In the genomic region with DNA sequence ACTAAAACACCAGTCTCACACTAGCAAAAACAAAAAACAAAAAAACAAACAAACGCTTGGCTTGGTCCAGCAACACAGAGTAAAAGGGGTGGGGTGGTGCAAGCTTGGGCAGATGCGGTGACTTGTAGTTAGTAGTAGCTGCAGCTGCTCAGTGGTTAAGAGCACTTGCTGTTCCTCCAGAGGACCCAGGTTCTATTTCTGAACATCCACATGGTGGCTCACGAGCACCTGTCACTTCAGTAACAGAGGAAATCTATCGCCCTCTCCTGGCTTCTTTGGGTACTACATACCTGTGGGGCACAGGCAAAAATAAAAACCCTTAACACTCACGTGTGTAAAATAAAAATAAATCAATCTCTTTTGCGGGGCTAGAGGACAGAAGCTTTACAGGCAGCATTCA, we compare ENCODE assay signal across 9 mouse cellular contexts. TPM values are rescaled to one million over a fixed set of nuclear protein-coding genes. Genes with fewer than 3 reads are reported as not detected.
A peak's percentile ranks its signal among the peaks of the same experiment; 100 is the strongest.
DNase-seq lines count a peak whose midpoint lies in the region; ATAC-seq lines count a peak whose summit lies in the region.
"Had no signal": no experiment of that assay in that cellular context is flagged by ENCODE, and none has a peak within 500 bp of the region (broad histone marks: within the 10 kb centered on the region; RNA-seq: fewer than 3 reads in every experiment).

No protein-coding gene starts in this region.

- peaks cover 4% of the 10 kb centered on the region; the same call in 1 of the 2 replicates for H3K36me3 ChIP-seq in liver, embryonic 12.5 days

- H3K9me3 ChIP-seq in liver, embryonic 12.5 days (replicated peaks), result no peaks in the 10 kb centered on the region

- peak; percentile 37 for DNase-seq in liver
- DNase-seq in MEL-GATA-1-ER (ENCODE audit: extremely low read depth, low read depth), result peak; percentile 60
- peak; percentile 47 for DNase-seq in c-Kit-positive CD71-positive TER-119-positive erythroid progenitor cells, embryonic 14.5 days (ENCODE audit: low spot score)
- DNase-seq in left cerebral cortex, postnatal 4 days, result peak; percentile 52
- peak; percentile 43 to 57 for DNase-seq in right cerebral cortex, adult 2 months (ENCODE audit: low spot score in 2 of 2)

- H3K9ac ChIP-seq in liver, embryonic 12.5 days, result no peak overlapping the region

- no peaks in the 10 kb centered on the region for H3K4me1 ChIP-seq in liver, embryonic 12.5 days

- WGBS in liver, embryonic 12.5 days (ENCODE audit: insufficient replicate concordance), result 37% methylated on average over 6 of the region's 6 CpGs

- H3K4me3 ChIP-seq in liver, embryonic 12.5 days, result no peak overlapping the region

- no peaks in the 10 kb centered on the region for H3K27me3 ChIP-seq in liver, embryonic 12.5 days (replicated peaks)

- intact Hi-C loops in left cerebral cortex, postnatal 4 days (cut with DNase I), result no loop called here

- no peak for ATAC-seq in liver, embryonic 12.5 days
- ATAC-seq in hematopoietic stem cell, adult 5-6 weeks (replicated peaks in 1 of 2; ENCODE audit: insufficient read depth in 1 of 2, low FRiP score in 2 of 2, low TSS enrichment in 1 of 2, low read depth in 1 of 2, poor library complexity in 2 of 2, severe bottlenecking in 2 of 2), result peak; percentile 57 to 65; a peak in 2 of 4 replicates
- ATAC-seq in erythroblast, adult 5-6 weeks (replicated peaks; ENCODE audit: low FRiP score, poor library complexity, severe bottlenecking), result no peak

- H3K27ac ChIP-seq in liver, embryonic 12.5 days, result no peak overlapping the region

- H3K4me2 ChIP-seq in liver, embryonic 12.5 days, result no peak overlapping the region

RNA-seq across cellular contexts. Expression of a gene that starts 23.8 kb away (rescaled TPM):
- 6.8 and 6.9 TPM in 2 replicates for polyA plus RNA-seq in liver, embryonic 12.5 days (2016; fragmentation: Nextera tagmentation; extraction: Ambion mirVana)
- not detected in 2 replicates for total RNA-seq in hematopoietic stem cell, adult 5-6 weeks (2017)
- under 1 TPM; 0.28 to 0.46 TPM for total RNA-seq in left cerebral cortex, postnatal 4 days (2021)
- total RNA-seq in erythroblast, adult 5-6 weeks (2015; ENCODE audit: low replicate concordance), result not detected in 2 replicates
- not detected in 2 replicates for total RNA-seq in erythroblast, adult 5-6 weeks (2017; ENCODE audit: low replicate concordance)

RNA-seq across cellular contexts. Expression of a gene that starts 34.1 kb away (rescaled TPM):
- polyA plus RNA-seq in liver, embryonic 12.5 days (2016; fragmentation: Nextera tagmentation; extraction: Ambion mirVana), result not detected in 2 replicates
- not detected in 2 replicates for total RNA-seq in hematopoietic stem cell, adult 5-6 weeks (2017)
- not detected for total RNA-seq in left cerebral cortex, postnatal 4 days (2021)
- not detected in 2 replicates for total RNA-seq in erythroblast, adult 5-6 weeks (2015; ENCODE audit: low replicate concordance)
- total RNA-seq in erythroblast, adult 5-6 weeks (2017; ENCODE audit: low replicate concordance), result not detected in 2 replicates
- polyA plus RNA-seq: heart, embryonic 14.5 days had no signal

RNA-seq across cellular contexts. Expression of a gene that starts 38.8 kb away (rescaled TPM):
- 4.0 and 7.1 TPM in 2 replicates for polyA plus RNA-seq in liver, embryonic 12.5 days (2016; fragmentation: Nextera tagmentation; extraction: Ambion mirVana)
- total RNA-seq in hematopoietic stem cell, adult 5-6 weeks (2017), result 11.4 and 20.0 TPM in 2 replicates
- total RNA-seq in left cerebral cortex, postnatal 4 days (2021), result 100 to 1,000 TPM; 117 to 133 TPM
- total RNA-seq in erythroblast, adult 5-6 weeks (2015; ENCODE audit: low replicate concordance), result 20.6 and 31.1 TPM in 2 replicates
- not detected in 2 replicates for total RNA-seq in erythroblast, adult 5-6 weeks (2017; ENCODE audit: low replicate concordance)

Comparison
In these comparisons a context has a peak if more than half of its experiments do, and no peak if none do; other contexts are left out.
1. ATAC-seq: peak in hematopoietic stem cell, adult 5-6 weeks (2 of 2); none in liver, embryonic 12.5 days (single experiment) and erythroblast, adult 5-6 weeks (single experiment).
2. Peak in every context shown above with its lines, with median percentiles within 50 percentile points of each other: DNase-seq.